Mouse (Mus musculus): ENCODE data around the gene Nelfa.
"Not testable (repeated sequence)": the region's sequence is repeated elsewhere in the genome, so short reads cannot be mapped to it uniquely, and the experiment has no call there.

The Nelfa gene

GRCm38 (mm10) chr5:33920037-33920436, 16.2 kb downstream of the Nelfa start:
- DNase-seq (ENCODE audit: low read depth in 2 of 2, low spot score in 2 of 2) = no peak

- no peak for DNase-seq (ENCODE audit: low read depth in 2 of 2, low spot score in 2 of 2)
Observed at GRCm38 (mm10) chr5:33919466-33919865, 16.7 kb downstream of the Nelfa start.

GRCm38 (mm10) chr5:33916616-33917015, 19.6 kb downstream of the Nelfa start:
- not testable (repeated sequence) for DNase-seq (ENCODE audit: low read depth in 2 of 2, low spot score in 2 of 2)

GRCm38 (mm10) chr5:33915031-33915430, 21.2 kb downstream of the Nelfa start:
- DNase-seq (ENCODE audit: low read depth in 2 of 2, low spot score in 2 of 2) = not testable (repeated sequence)

GRCm38 (mm10) chr5:33903176-33903575, 33.0 kb downstream of the Nelfa start:
- no peak for DNase-seq (ENCODE audit: low read depth in 2 of 2, low spot score in 2 of 2)

- DNase-seq (ENCODE audit: low read depth in 2 of 2, low spot score in 2 of 2) = no peak
Observed at GRCm38 (mm10) chr5:33902696-33903095, 33.5 kb downstream of the Nelfa start.

GRCm38 (mm10) chr5:33901278-33901677, 34.9 kb downstream of the Nelfa start:
- no peak for DNase-seq (ENCODE audit: low read depth in 2 of 2, low spot score in 2 of 2)

- DNase-seq (ENCODE audit: low read depth in 2 of 2, low spot score in 2 of 2) = no peak
Observed at GRCm38 (mm10) chr5:33900701-33901263, 35.4 kb downstream of the Nelfa start.

- no peak for DNase-seq (ENCODE audit: low read depth in 2 of 2, low spot score in 2 of 2)
Observed at GRCm38 (mm10) chr5:33900101-33900500, 36.1 kb downstream of the Nelfa start.

- no peak for DNase-seq (ENCODE audit: low read depth in 2 of 2, low spot score in 2 of 2)
Observed at GRCm38 (mm10) chr5:33899245-33899644, 37.0 kb downstream of the Nelfa start.

- no peak for DNase-seq (ENCODE audit: low read depth in 2 of 2, low spot score in 2 of 2)
Observed at GRCm38 (mm10) chr5:33898671-33899070, 37.5 kb downstream of the Nelfa start.

- DNase-seq (ENCODE audit: low read depth in 2 of 2, low spot score in 2 of 2) = no peak
Observed at GRCm38 (mm10) chr5:33897158-33897557, 39.1 kb downstream of the Nelfa start.

- DNase-seq (ENCODE audit: low read depth in 2 of 2, low spot score in 2 of 2) = no peak
Observed at GRCm38 (mm10) chr5:33895116-33895515, 41.1 kb downstream of the Nelfa start.

GRCm38 (mm10) chr5:33893406-33893805, 42.8 kb downstream of the Nelfa start:
- no peak for DNase-seq (ENCODE audit: low read depth in 2 of 2, low spot score in 2 of 2)

- no peak for DNase-seq (ENCODE audit: low read depth in 2 of 2, low spot score in 2 of 2)
Observed at GRCm38 (mm10) chr5:33881118-33881517, 55.1 kb downstream of the Nelfa start.

- no peak for DNase-seq (ENCODE audit: low read depth in 2 of 2, low spot score in 2 of 2)
Observed at GRCm38 (mm10) chr5:33875472-33875871, 60.7 kb downstream of the Nelfa start.

GRCm38 (mm10) chr5:33857693-33858092, 78.5 kb downstream of the Nelfa start:
- DNase-seq (ENCODE audit: low read depth in 2 of 2, low spot score in 2 of 2) = no peak

- DNase-seq (ENCODE audit: low read depth in 2 of 2, low spot score in 2 of 2) = no peak
Observed at GRCm38 (mm10) chr5:33854019-33854418, 82.2 kb downstream of the Nelfa start.

GRCm38 (mm10) chr5:33853086-33853485, 83.1 kb downstream of the Nelfa start:
- no peak for DNase-seq (ENCODE audit: low read depth in 2 of 2, low spot score in 2 of 2)

- DNase-seq (ENCODE audit: low read depth in 2 of 2, low spot score in 2 of 2) = no peak
Observed at GRCm38 (mm10) chr5:33851466-33851865, 84.7 kb downstream of the Nelfa start.
